7 mouse cellular contexts compared by ENCODE assay signal in genomic region chr17:86964502-86964901, GRCm38 (mm10). TPM values are rescaled to one million over a fixed set of nuclear protein-coding genes. Genes with fewer than 3 reads are reported as not detected.
DNase-seq lines count a peak whose midpoint lies in the region; ATAC-seq and TF ChIP-seq lines count a peak whose summit lies in the region.

No protein-coding gene starts in this region.

- H3K9ac ChIP-seq in hindbrain, embryonic 16.5 days (ENCODE audit: low read depth, low read length) = peak overlapping the region; percentile 36

- peaks cover 31% of the 10 kb centered on the region for H3K4me1 ChIP-seq in hindbrain, embryonic 16.5 days (ENCODE audit: control insufficient read depth, insufficient read depth, low read depth, low read length)

- H3K27me3 ChIP-seq in hindbrain, embryonic 16.5 days (replicated peaks; ENCODE audit: control insufficient read depth, insufficient read depth, low read length) = no peaks in the 10 kb centered on the region

- WGBS in hindbrain, embryonic 16.5 days = under 1% methylated on average over 10 of the region's 10 CpGs

- DNase-seq in adipocyte (ENCODE audit: low spot score) = peak; percentile 95
- DNase-seq in cerebellum, postnatal 25 days = peak; percentile 48 to 63
- peak; percentile 91 for DNase-seq in gastrocnemius, adult 2 months
- DNase-seq in left cerebral cortex, postnatal 14 days (ENCODE audit: low spot score in 2 of 2) = peak; percentile 70 to 87
- peak; percentile 52 for DNase-seq in right cerebral cortex, postnatal 14 days

- peak; percentile 77 for ATAC-seq in hindbrain, embryonic 16.5 days
- peak; percentile 41 for ATAC-seq in megakaryocyte progenitor cell, adult 5-6 weeks (replicated peaks; ENCODE audit: poor library complexity)

- no peak for TF ChIP-seq CTCF in gastrocnemius, adult 2 months (IDR thresholded peaks at IDR 0.05)

- no peaks in the 10 kb centered on the region for H3K36me3 ChIP-seq in hindbrain, embryonic 16.5 days (ENCODE audit: control insufficient read depth, insufficient read depth, low read length)

- H3K4me3 ChIP-seq in gastrocnemius, adult 2 months = peak overlapping the region; percentile 95
- H3K4me3 ChIP-seq in hindbrain, embryonic 16.5 days (ENCODE audit: low read length) = peak overlapping the region; percentile 85

- H3K4me2 ChIP-seq in hindbrain, embryonic 16.5 days (ENCODE audit: low read length) = peak overlapping the region; percentile 87

- intact Hi-C loops in gastrocnemius, adult 2 months (cut with DNase I) = loop anchor here (5.0 kb wide), 1 partner anchor 78 kb away; no protein-coding TSS in a partner anchor
- intact Hi-C loops in left cerebral cortex, postnatal 14 days (cut with DNase I) = loop anchor here (5.0 to 10.0 kb wide), 2 partner anchors 60 to 143 kb away; partner anchors contain the start of genes Cript, Pigf and Socs5

- no peaks in the 10 kb centered on the region for H3K9me3 ChIP-seq in hindbrain, embryonic 16.5 days (ENCODE audit: control insufficient read depth, low read length)

- H3K27ac ChIP-seq in gastrocnemius, adult 2 months = peak overlapping the region; percentile 98
- peak overlapping the region; percentile 91 for H3K27ac ChIP-seq in hindbrain, embryonic 16.5 days (ENCODE audit: low read depth, low read length)

RNA-seq across cellular contexts. Expression of gene Rhoq, which starts 1.6 kb away (rescaled TPM):
- total RNA-seq in gastrocnemius, adult 2 months (2021) = 100 to 1,000 TPM; 168 to 172 TPM
- polyA plus RNA-seq in hindbrain, embryonic 16.5 days (2015; fragmentation: Nextera tagmentation; extraction: Ambion mirVana) = 7.4 and 7.8 TPM in 2 replicates
- total RNA-seq in left cerebral cortex, postnatal 14 days (2021) = 10 to 100 TPM; 32.2 to 32.3 TPM
- total RNA-seq in megakaryocyte progenitor cell, adult 5-6 weeks (2015) = 2.4 and 4.5 TPM in 2 replicates
- 1.9 and 3.8 TPM in 2 replicates for total RNA-seq in megakaryocyte progenitor cell, adult 5-6 weeks (2017)

RNA-seq across cellular contexts. Expression of gene Atp6v1e2, which starts 16.8 kb away (rescaled TPM):
- total RNA-seq in gastrocnemius, adult 2 months (2021) = not detected
- polyA plus RNA-seq in hindbrain, embryonic 16.5 days (2015; fragmentation: Nextera tagmentation; extraction: Ambion mirVana) = 0.11 and 0.24 TPM in 2 replicates
- total RNA-seq in left cerebral cortex, postnatal 14 days (2021) = not detected
- total RNA-seq in megakaryocyte progenitor cell, adult 5-6 weeks (2015) = not detected in 2 replicates
- not detected in 2 replicates for total RNA-seq in megakaryocyte progenitor cell, adult 5-6 weeks (2017)

RNA-seq across cellular contexts. Expression of gene Tmem247, which starts 47.4 kb away (rescaled TPM):
- total RNA-seq in gastrocnemius, adult 2 months (2021) = not detected
- not detected in 2 replicates for polyA plus RNA-seq in hindbrain, embryonic 16.5 days (2015; fragmentation: Nextera tagmentation; extraction: Ambion mirVana)
- total RNA-seq in left cerebral cortex, postnatal 14 days (2021) = not detected
- not detected in 2 replicates for total RNA-seq in megakaryocyte progenitor cell, adult 5-6 weeks (2015)
- not detected in 2 replicates for total RNA-seq in megakaryocyte progenitor cell, adult 5-6 weeks (2017)

Comparison
In these comparisons a context has a peak if more than half of its experiments do, and no peak if none do; other contexts are left out.
1. Peak in every context shown above with its lines: DNase-seq, ATAC-seq, H3K4me3 ChIP-seq and H3K27ac ChIP-seq.
2. RNA of gene Rhoq, which starts 1.6 kb away (total RNA-seq): 168 to 172 TPM in gastrocnemius, adult 2 months and 32.2 to 32.3 TPM in left cerebral cortex, postnatal 14 days; 1.9 to 4.5 TPM in megakaryocyte progenitor cell, adult 5-6 weeks; every median in the first group is over 4 times any median in the second.